ENCODE assay signal across 11 mouse cellular contexts in genomic region chr7:99813394-99813793, GRCm38 (mm10). TPM values are rescaled to one million over a fixed set of nuclear protein-coding genes. Genes with fewer than 3 reads are reported as not detected.
DNase-seq lines count a peak whose midpoint lies in the region; ATAC-seq and TF ChIP-seq lines count a peak whose summit lies in the region.
"Had no signal": no experiment of that assay in that cellular context is flagged by ENCODE, and none has a peak within 500 bp of the region (broad histone marks: within the 10 kb centered on the region; RNA-seq: fewer than 3 reads in every experiment).

No protein-coding gene starts in this region.

- H3K36me3 ChIP-seq in kidney, embryonic 16.5 days (ENCODE audit: insufficient read depth, low read length), result no peaks in the 10 kb centered on the region
- H3K36me3 ChIP-seq in E14TG2a.4 (ENCODE audit: insufficient read depth, low read length), result no peaks in the 10 kb centered on the region

- WGBS in kidney, embryonic 16.5 days, result 95% methylated on average over 11 of the region's 11 CpGs

- ATAC-seq in kidney, embryonic 16.5 days (ENCODE audit: low FRiP score, low TSS enrichment), result no peak

- H3K4me3 ChIP-seq in kidney, embryonic 16.5 days (ENCODE audit: low read length), result no peak overlapping the region
- H3K4me3 ChIP-seq in E14TG2a.4 (replicated peaks; ENCODE audit: low read length), result no peak overlapping the region
- H3K4me3 ChIP-seq: neural tube, embryonic 13.5 days had no signal

- no peak overlapping the region for H3K9ac ChIP-seq in kidney, embryonic 16.5 days (replicated peaks; ENCODE audit: low read length)
- H3K9ac ChIP-seq: neural tube, embryonic 13.5 days had no signal

- H3K4me2 ChIP-seq in kidney, embryonic 16.5 days (replicated peaks; ENCODE audit: low read depth, low read length), result no peak overlapping the region
- H3K4me2 ChIP-seq: neural tube, embryonic 13.5 days had no signal

- no peak overlapping the region for H3K27ac ChIP-seq in kidney, embryonic 16.5 days (ENCODE audit: low read length)
- H3K27ac ChIP-seq: neural tube, embryonic 13.5 days had no signal

- no peaks in the 10 kb centered on the region for H3K9me3 ChIP-seq in kidney, embryonic 16.5 days (ENCODE audit: low read length)
- 0 out of 2 replicates have a peak, but pooled peaks cover 3% of the 10 kb centered on the region for H3K9me3 ChIP-seq in E14TG2a.4 (ENCODE audit: low read length)
- H3K9me3 ChIP-seq: neural tube, embryonic 13.5 days had no signal

- DNase-seq in kidney, adult 18-20 months, result peak; percentile 65
- DNase-seq in adrenal gland, postnatal 10 days, result peak; percentile 60
- peak; percentile 53 for DNase-seq in kidney, adult 9 months
- peak; percentile 20 to 47 for DNase-seq in spleen, postnatal 36 days (ENCODE audit: low spot score in 2 of 2)
- no peak for DNase-seq in right cerebral cortex, postnatal 14 days
- no peak for DNase-seq in urinary bladder, postnatal 10 days (ENCODE audit: low spot score)

- TF ChIP-seq CTCF in E14TG2a.4 (conservative IDR thresholded peaks at IDR 0.05; ENCODE audit: low read length), result peak; percentile 26

- H3K27me3 ChIP-seq in kidney, embryonic 16.5 days (ENCODE audit: insufficient read depth, low read length), result no peaks in the 10 kb centered on the region
- H3K27me3 ChIP-seq in E14TG2a.4 (ENCODE audit: insufficient read depth, low read length), result no peaks in the 10 kb centered on the region
- H3K27me3 ChIP-seq: neural tube, embryonic 13.5 days had no signal

- H3K4me1 ChIP-seq in kidney, embryonic 16.5 days (ENCODE audit: insufficient read depth, low read length), result no peaks in the 10 kb centered on the region
- H3K4me1 ChIP-seq in E14TG2a.4 (replicated peaks; ENCODE audit: low read depth, low read length), result no peaks in the 10 kb centered on the region
- H3K4me1 ChIP-seq: neural tube, embryonic 13.5 days had no signal

RNA-seq across cellular contexts. Expression of gene Neu3, which starts 14.8 kb away (rescaled TPM):
- 3.0 and 3.5 TPM in 2 replicates for polyA plus RNA-seq in kidney, embryonic 16.5 days (2015; fragmentation: Nextera tagmentation; extraction: Ambion mirVana)
- 1 to 10 TPM; 3.0 to 3.7 TPM for total RNA-seq in adrenal gland, postnatal 10 days (2021)

RNA-seq across cellular contexts. Expression of gene Xrra1, which starts 45.5 kb away (rescaled TPM):
- polyA plus RNA-seq in kidney, embryonic 16.5 days (2015; fragmentation: Nextera tagmentation; extraction: Ambion mirVana), result 0.26 TPM in 2 replicates
- 1 to 10 TPM; 2.5 to 2.6 TPM for total RNA-seq in adrenal gland, postnatal 10 days (2021)

RNA-seq across cellular contexts. Expression of gene Spcs2, which starts 49.9 kb away (rescaled TPM):
- polyA plus RNA-seq in kidney, embryonic 16.5 days (2015; fragmentation: Nextera tagmentation; extraction: Ambion mirVana), result 361 and 372 TPM in 2 replicates
- total RNA-seq in adrenal gland, postnatal 10 days (2021), result 100 to 1,000 TPM; 118 to 135 TPM

RNA-seq across cellular contexts. Expression of gene Olfr521, which starts 50.1 kb away (rescaled TPM):
- polyA plus RNA-seq in kidney, embryonic 16.5 days (2015; fragmentation: Nextera tagmentation; extraction: Ambion mirVana), result not detected in 2 replicates
- total RNA-seq in adrenal gland, postnatal 10 days (2021), result not detected
- total RNA-seq: layer of hippocampus, postnatal 25 days had no signal
- polyA plus RNA-seq: embryonic facial prominence, embryonic 11.5 days; neural tube, embryonic 13.5 days had no signal

Comparison
In these comparisons a context has a peak if more than half of its experiments do, and no peak if none do; other contexts are left out.
1. DNase-seq: peak in kidney, adult 18-20 months (single experiment), adrenal gland, postnatal 10 days (single experiment), kidney, adult 9 months (single experiment) and spleen, postnatal 36 days (2 of 2); none in right cerebral cortex, postnatal 14 days (single experiment) and urinary bladder, postnatal 10 days (single experiment).